In the genomic region with DNA sequence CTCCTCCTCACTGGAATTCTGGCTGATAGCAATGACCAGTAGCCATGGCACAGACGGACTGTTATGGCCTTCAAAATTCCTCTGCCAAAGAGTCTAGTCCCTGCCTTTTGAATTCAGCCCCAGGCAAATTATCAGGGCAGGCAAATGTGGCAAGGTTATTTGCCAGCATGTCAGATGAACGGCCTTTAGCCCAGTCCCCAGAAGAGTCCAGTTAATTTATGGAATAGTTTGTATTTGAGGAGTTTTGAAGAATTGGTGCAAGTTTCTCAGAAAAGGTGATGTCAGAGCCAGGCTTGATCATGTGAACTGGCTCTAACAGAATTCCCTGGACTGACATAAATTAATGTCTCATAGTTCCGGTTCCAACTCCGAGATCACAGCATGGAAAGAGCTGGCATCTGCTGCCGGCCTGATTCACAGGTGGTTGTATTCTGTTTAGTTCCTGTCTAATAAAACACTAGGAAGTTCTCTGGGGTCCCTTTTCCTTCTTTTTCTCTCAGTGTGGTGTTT, we compare ENCODE assay signal across 31 mouse cellular contexts. TPM values are rescaled to one million over a fixed set of nuclear protein-coding genes. Genes with fewer than 3 reads are reported as not detected.
DNase-seq lines count a peak whose midpoint lies in the region; ATAC-seq and TF ChIP-seq lines count a peak whose summit lies in the region.
"Had no signal": no experiment of that assay in that cellular context is flagged by ENCODE, and none has a peak within 500 bp of the region (broad histone marks: within the 10 kb centered on the region; RNA-seq: fewer than 3 reads in every experiment).

No protein-coding gene starts in this region.

- no peak for TF ChIP-seq CTCF in kidney, postnatal 0 days (IDR thresholded peaks at IDR 0.05; ENCODE audit: low read depth)
- TF ChIP-seq CTCF in hindbrain, postnatal 0 days (IDR thresholded peaks at IDR 0.05; ENCODE audit: low read depth): no peak

- WGBS in kidney, postnatal 0 days: 55% methylated on average over 5 of the region's 5 CpGs
- 33% methylated on average over 5 of the region's 5 CpGs for WGBS in limb, embryonic 13.5 days
- WGBS in hindbrain, postnatal 0 days: 69% methylated on average over 5 of the region's 5 CpGs

- no peak overlapping the region for H3K4me2 ChIP-seq in kidney, postnatal 0 days (ENCODE audit: low read length)
- no peak overlapping the region for H3K4me2 ChIP-seq in limb, embryonic 13.5 days (replicated peaks)
- H3K4me2 ChIP-seq in hindbrain, postnatal 0 days (ENCODE audit: low read depth, low read length): no peak overlapping the region
- H3K4me2 ChIP-seq: forebrain, embryonic 15.5 days; heart, embryonic 13.5 days; liver, embryonic 11.5 days; lung, embryonic 15.5 days; midbrain, embryonic 12.5 days had no signal

- H3K9ac ChIP-seq in kidney, postnatal 0 days (ENCODE audit: low read depth, low read length): no peak overlapping the region
- H3K9ac ChIP-seq in limb, embryonic 13.5 days: no peak overlapping the region
- H3K9ac ChIP-seq in hindbrain, postnatal 0 days (replicated peaks; ENCODE audit: low read length): no peak overlapping the region
- H3K9ac ChIP-seq: forebrain, embryonic 15.5 days; heart, embryonic 13.5 days; lung, embryonic 15.5 days; midbrain, embryonic 12.5 days had no signal

- no peaks in the 10 kb centered on the region for H3K9me3 ChIP-seq in kidney, postnatal 0 days (replicated peaks; ENCODE audit: low read length)
- 0 out of 2 replicates have a peak, but pooled peaks cover 5% of the 10 kb centered on the region for H3K9me3 ChIP-seq in limb, embryonic 13.5 days
- H3K9me3 ChIP-seq in hindbrain, postnatal 0 days (ENCODE audit: low read length): no peaks in the 10 kb centered on the region
- H3K9me3 ChIP-seq: forebrain, embryonic 15.5 days; lung, embryonic 15.5 days; midbrain, embryonic 12.5 days had no signal

- DNase-seq in kidney, postnatal 0 days (ENCODE audit: low spot score): peak; percentile 10
- DNase-seq in kidney, adult 8-10 months: no peak
- DNase-seq in adipocyte (ENCODE audit: low spot score): peak; percentile 70
- peak; percentile 38 for DNase-seq in adrenal gland, postnatal 14 days
- no peak for DNase-seq in hindbrain, postnatal 0 days (ENCODE audit: low spot score)
- no peak for DNase-seq in spleen, postnatal 36 days (ENCODE audit: low spot score in 2 of 2)
- DNase-seq: B cell, adult 2 months; cerebellum, adult 11 months; cerebellum, adult 9-10 months; cerebellum, postnatal 36 days; heart, postnatal 14 days; kidney, postnatal 36 days; left cerebral cortex, postnatal 4 days; lung, postnatal 36 days; right cerebral cortex, postnatal 25 days; spleen, adult 18-20 months; thymus, adult 18-20 months; thymus, postnatal 25 days had no signal

- no peaks in the 10 kb centered on the region for H3K4me1 ChIP-seq in kidney, postnatal 0 days (replicated peaks; ENCODE audit: insufficient read depth, low read length)
- 0 out of 2 replicates have a peak, but pooled peaks cover 6% of the 10 kb centered on the region for H3K4me1 ChIP-seq in limb, embryonic 13.5 days
- H3K4me1 ChIP-seq in hindbrain, postnatal 0 days (ENCODE audit: insufficient read depth, low read length): no peaks in the 10 kb centered on the region
- H3K4me1 ChIP-seq: forebrain, embryonic 15.5 days; lung, embryonic 15.5 days; midbrain, embryonic 12.5 days had no signal

- no peak overlapping the region for H3K4me3 ChIP-seq in kidney, postnatal 0 days (replicated peaks; ENCODE audit: low read depth, low read length)
- no peak overlapping the region for H3K4me3 ChIP-seq in limb, embryonic 13.5 days
- no peak overlapping the region for H3K4me3 ChIP-seq in hindbrain, postnatal 0 days (ENCODE audit: low read length)
- H3K4me3 ChIP-seq: forebrain, embryonic 15.5 days; heart, embryonic 13.5 days; layer of hippocampus, adult 2 months; left cerebral cortex, adult 2 months; lung, embryonic 15.5 days; midbrain, embryonic 12.5 days had no signal

- no peaks in the 10 kb centered on the region for H3K27me3 ChIP-seq in kidney, postnatal 0 days (ENCODE audit: insufficient read depth, low read length)
- no peaks in the 10 kb centered on the region for H3K27me3 ChIP-seq in limb, embryonic 13.5 days
- H3K27me3 ChIP-seq in hindbrain, postnatal 0 days (ENCODE audit: insufficient read depth, low read length): no peaks in the 10 kb centered on the region
- H3K27me3 ChIP-seq: forebrain, embryonic 15.5 days; heart, embryonic 13.5 days; lung, embryonic 15.5 days; midbrain, embryonic 12.5 days had no signal

- H3K36me3 ChIP-seq in kidney, postnatal 0 days (ENCODE audit: insufficient read depth, low read length): no peaks in the 10 kb centered on the region
- no peaks in the 10 kb centered on the region for H3K36me3 ChIP-seq in limb, embryonic 13.5 days
- H3K36me3 ChIP-seq in hindbrain, postnatal 0 days (ENCODE audit: insufficient read depth, low read length): no peaks in the 10 kb centered on the region
- H3K36me3 ChIP-seq: forebrain, embryonic 15.5 days; heart, embryonic 13.5 days; lung, embryonic 15.5 days; midbrain, embryonic 12.5 days had no signal

- no peak overlapping the region for H3K27ac ChIP-seq in kidney, postnatal 0 days
- H3K27ac ChIP-seq in limb, embryonic 13.5 days: no peak overlapping the region
- H3K27ac ChIP-seq in hindbrain, postnatal 0 days: no peak overlapping the region
- H3K27ac ChIP-seq: forebrain, embryonic 15.5 days; heart, embryonic 13.5 days; layer of hippocampus, adult 2 months; left cerebral cortex, adult 2 months; lung, embryonic 15.5 days; midbrain, embryonic 12.5 days; stomach, postnatal 0 days had no signal

- no peak for ATAC-seq in kidney, postnatal 0 days (replicated peaks; ENCODE audit: low FRiP score, low read depth)
- ATAC-seq in limb, embryonic 13.5 days (ENCODE audit: low FRiP score, low read depth): peak; percentile 48; the same call in 1 of the 2 replicates
- no peak for ATAC-seq in hindbrain, postnatal 0 days
- ATAC-seq: forebrain, embryonic 15.5 days; hindbrain, embryonic 16.5 days; intestine, embryonic 16.5 days had no signal

RNA-seq across cellular contexts. Expression of a gene that starts 56.1 kb away (rescaled TPM):
- 1.4 and 2.5 TPM in 2 replicates for polyA plus RNA-seq in kidney, postnatal 0 days (2015; fragmentation: Nextera tagmentation; extraction: Ambion mirVana)
- total RNA-seq in adrenal gland, postnatal 14 days (2021): 0.56 and 1.1 TPM in 2 replicates
- polyA plus RNA-seq in limb, embryonic 13.5 days (2015; fragmentation: Nextera tagmentation; extraction: Ambion mirVana): 13.6 and 16.0 TPM in 2 replicates
- 3.2 and 6.1 TPM in 2 replicates for total RNA-seq in hindbrain, postnatal 0 days (2014; rRNA removed)
- polyA plus RNA-seq in hindbrain, postnatal 0 days (2015; fragmentation: Nextera tagmentation; extraction: Ambion mirVana): 4.5 and 4.8 TPM in 2 replicates
- total RNA-seq: megakaryocyte, adult 5-6 weeks had no signal
- polyA plus RNA-seq: liver, embryonic 16.5 days had no signal

Comparison
In these comparisons a context has a peak if more than half of its experiments do, and no peak if none do; other contexts are left out.
1. DNase-seq: peak in kidney, postnatal 0 days (single experiment), adipocyte (single experiment) and adrenal gland, postnatal 14 days (single experiment); none in kidney, adult 8-10 months (0 of 2), hindbrain, postnatal 0 days (single experiment) and spleen, postnatal 36 days (0 of 2).